Mouse (Mus musculus) 3134 (cell line): Measurements from ENCODE around the gene I0C0044D17Rik.
"Not testable (repeated sequence)": the region's sequence is repeated elsewhere in the genome, so short reads cannot be mapped to it uniquely, and the experiment has no call there.

Experiments used
- DNase-seq: peaks from one replicate; pipeline ENCODE4 v3.0.0-alpha.2; 2011; ENCODE audit warnings: low spot score; ENCODE audit not compliant: insufficient read length; ENCODE audit errors: extremely low read depth

Gene I0C0044D17Rik

DNA sequence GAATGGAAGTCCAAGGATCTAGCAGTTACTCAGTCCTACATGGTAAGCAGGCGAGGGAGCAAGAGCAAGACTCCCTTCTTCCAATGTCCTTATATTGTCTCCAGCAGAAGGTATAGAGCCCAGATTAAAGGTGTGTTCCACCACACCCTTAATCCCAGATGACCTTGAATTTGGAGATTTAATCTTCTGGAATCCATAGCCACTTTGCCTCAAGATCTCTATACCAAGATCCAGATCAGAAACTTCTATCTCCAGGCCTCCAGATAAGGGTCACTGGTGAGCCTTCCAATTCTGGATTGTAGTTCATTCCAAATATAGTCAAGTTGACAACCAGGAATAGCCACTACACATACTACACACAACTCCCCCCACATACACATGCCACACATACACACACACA is at the start of gene I0C0044D17Rik:
I0C0044D17Rik (minus strand) TSS at position 101 of the 400 bp plus-strand sequence.
- DNase-seq = not testable (repeated sequence)

GRCm38 (mm10) chr4:98865386-98866237 is 42.0 kb upstream of the I0C0044D17Rik start:
- DNase-seq = no peak

DNA sequence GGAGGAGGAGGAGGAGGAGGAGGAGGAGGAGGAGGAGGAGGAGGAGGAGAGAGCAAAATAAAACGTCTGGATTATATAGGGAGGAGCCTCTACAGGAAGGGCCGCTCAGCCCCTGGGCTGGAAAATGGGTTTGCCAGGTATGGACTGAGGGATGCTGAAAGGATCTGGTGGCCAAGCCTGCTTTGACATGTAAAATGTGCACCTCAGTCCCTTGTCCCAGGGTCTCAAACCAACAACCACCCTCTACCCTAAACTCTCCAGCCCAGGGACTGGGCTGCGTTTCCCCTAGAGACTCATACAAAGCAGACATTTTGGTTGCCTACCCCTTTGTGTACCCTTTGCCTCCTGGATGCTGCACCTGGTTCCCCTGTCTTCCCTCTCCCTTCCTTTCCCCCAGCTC is 40.9 kb upstream of the I0C0044D17Rik start:
- DNase-seq = no peak

GRCm38 (mm10) chr4:98864094-98864493 is 40.5 kb upstream of the I0C0044D17Rik start:
- DNase-seq = no peak

DNA sequence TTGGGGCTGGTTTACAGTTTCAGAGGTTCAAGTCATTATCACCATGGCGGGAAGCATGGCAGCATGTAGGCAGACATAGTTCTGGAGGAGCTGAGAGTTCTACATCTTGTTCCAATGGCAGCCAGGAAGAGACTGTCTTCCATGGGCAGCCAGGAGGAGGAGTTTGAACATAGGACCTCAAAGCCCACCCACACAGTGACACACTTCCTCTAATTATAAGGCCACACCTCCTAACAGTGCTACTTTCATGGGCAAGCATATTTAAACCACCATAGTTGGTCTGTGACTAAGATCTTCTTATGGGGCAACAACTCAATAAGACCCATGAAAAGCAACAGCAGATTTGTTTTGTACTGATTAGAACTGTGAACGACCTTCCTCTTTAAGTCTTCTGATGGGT is 39.8 kb upstream of the I0C0044D17Rik start:
- no peak for DNase-seq

DNA sequence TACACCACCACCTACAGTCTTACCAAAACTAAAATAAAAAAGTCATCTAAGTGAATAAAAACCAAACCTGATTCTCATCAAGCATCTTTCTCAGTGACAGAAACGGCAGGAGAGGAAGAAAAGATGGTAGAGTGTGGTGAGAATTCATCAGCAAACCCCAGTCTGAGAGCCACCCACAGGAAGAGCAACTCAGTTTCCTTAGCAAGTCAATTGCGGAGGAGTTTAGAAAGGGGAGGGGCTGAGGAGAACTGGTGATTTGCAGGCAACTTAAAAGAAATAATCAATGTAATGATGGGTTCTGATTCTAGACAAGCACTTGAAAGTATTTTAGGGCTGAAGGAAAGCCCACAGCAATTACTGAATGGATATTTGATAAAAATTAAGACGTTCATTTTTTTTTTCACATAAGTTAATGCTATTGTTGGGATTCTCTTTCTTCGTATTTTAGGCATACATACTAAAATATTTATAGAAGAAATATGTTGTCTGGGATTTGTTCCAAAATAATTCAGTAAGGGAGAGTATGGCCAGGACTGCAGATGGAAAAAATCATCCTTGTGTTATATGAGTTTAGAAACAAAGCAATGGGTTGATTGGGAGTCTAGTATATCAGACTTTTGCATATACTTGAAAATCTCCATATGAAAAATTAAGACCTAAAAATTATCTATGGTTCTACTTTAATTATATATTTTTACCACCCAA is 34.7 kb upstream of the I0C0044D17Rik start:
- DNase-seq = no peak

- DNase-seq = no peak
These were observed 33.5 kb upstream of the I0C0044D17Rik start for GRCm38 (mm10) chr4:98857037-98857648.

- DNase-seq = no peak
These were observed 30.3 kb upstream of the I0C0044D17Rik start for GRCm38 (mm10) chr4:98853926-98854325.

GRCm38 (mm10) chr4:98850485-98850884 is 26.8 kb upstream of the I0C0044D17Rik start:
- DNase-seq = not testable (repeated sequence)

DNA sequence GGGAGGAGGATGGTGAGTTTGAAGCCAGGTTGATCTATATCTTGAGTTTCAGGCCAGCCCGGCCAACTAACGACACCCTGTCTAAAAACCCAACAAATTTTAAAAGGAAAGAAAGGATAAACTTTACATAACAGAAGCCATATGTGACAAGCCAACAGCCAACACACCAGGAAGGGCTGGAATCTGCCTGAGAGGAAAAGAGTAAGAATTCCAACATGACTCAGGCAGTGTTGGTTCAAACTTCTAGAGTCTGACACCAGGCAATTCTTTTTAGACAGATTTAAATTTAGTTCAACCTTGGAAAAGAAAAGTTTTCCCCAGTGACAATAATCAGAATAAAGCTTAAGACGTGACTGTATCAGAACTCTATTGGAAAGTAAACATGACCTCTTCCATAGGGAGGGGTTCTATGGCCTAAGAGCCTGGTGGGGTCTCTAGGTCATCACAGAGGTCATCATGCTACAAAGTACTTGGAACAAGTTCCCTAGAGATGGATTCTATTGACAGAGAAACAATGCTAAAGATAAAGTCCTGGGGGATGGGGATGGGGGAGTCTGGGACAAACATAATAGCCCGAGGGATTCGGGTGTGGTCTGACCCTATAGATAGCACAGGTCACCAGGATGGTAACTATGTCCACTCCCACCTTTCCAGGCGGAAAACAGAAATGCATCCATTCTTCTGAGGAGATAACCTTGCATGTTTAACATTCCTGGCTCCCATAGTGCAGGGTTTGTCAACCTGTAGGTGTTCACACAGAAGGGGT is 23.7 kb upstream of the I0C0044D17Rik start:
- DNase-seq = no peak

DNA sequence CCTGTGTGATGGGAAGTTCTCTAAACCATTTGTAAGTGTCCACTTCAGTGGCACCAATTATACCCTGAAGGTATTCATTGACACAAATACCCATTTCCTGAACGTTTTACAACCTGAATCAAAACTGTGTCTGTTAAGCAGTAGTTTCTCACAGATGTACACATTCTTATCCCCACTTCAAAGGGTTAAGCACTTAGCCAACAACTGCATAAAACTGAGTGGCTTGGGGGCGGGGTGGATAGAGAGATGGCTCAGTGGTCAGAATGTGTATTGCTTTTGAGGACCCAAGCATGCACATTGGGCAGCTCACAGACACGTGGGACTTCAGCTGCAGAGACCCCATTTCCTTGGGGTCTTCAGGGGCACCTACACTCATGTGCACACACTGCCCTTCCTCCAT is 22.8 kb upstream of the I0C0044D17Rik start:
- DNase-seq = no peak

GRCm38 (mm10) chr4:98845687-98846125 is 22.1 kb upstream of the I0C0044D17Rik start:
- no peak for DNase-seq

GRCm38 (mm10) chr4:98845201-98845600 is 21.6 kb upstream of the I0C0044D17Rik start:
- DNase-seq = no peak

DNA sequence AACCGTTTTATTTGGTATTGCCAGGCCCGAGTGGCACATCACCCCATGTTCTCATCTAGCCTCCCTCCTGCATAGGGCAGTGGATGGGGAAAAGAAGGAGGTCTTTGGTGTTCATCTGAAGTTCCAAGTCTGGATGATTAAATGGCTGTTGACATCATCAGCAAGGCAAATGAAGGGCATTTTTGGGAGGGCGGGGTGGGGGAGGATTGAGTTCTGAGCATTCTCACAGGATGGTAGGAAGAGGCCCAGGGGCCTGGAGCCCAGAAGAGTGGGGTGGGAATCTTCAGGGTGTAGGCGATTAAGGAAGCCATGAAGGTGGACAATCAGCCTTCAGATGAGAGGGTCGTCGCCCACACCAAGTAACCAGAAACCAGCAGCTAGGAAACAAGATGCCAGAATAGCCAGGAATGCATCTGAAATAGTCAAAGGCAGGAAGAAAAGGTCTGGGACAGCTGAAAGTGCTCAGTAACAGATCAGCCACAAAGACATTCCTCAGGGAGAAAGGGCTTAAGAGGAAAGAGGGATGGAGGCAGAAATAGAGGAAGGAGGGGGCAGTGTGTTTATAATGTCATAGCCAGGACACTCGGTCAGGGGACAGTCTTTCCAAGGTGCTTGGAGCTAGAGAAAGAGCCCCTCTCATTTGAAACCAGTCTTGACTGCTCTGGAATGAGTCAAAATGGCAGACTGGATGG is 20.4 kb upstream of the I0C0044D17Rik start:
- no peak for DNase-seq

GRCm38 (mm10) chr4:98841251-98841650 is 17.6 kb upstream of the I0C0044D17Rik start:
- DNase-seq = not testable (repeated sequence)

- no peak for DNase-seq
These were observed 16.9 kb upstream of the I0C0044D17Rik start for GRCm38 (mm10) chr4:98840526-98840925.

DNA sequence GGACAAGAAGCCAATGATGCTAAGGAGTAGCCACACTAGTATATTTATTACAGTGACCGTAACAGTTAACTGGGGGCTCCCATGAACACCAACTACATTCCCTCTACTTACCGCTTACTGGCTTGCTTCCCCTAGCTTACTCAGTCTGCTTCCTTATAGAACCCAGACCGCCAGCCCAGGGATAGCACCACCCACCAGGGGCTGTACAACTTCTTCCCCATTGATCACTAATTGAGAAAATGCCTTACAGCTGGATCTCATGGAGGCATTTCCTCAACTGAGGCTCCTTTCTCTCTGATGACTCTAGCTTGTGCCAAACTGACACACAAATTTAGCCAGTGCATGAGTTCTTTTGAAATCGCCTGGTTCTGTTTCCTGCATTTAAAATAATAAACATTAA is 15.3 kb upstream of the I0C0044D17Rik start:
- DNase-seq = no peak

DNA sequence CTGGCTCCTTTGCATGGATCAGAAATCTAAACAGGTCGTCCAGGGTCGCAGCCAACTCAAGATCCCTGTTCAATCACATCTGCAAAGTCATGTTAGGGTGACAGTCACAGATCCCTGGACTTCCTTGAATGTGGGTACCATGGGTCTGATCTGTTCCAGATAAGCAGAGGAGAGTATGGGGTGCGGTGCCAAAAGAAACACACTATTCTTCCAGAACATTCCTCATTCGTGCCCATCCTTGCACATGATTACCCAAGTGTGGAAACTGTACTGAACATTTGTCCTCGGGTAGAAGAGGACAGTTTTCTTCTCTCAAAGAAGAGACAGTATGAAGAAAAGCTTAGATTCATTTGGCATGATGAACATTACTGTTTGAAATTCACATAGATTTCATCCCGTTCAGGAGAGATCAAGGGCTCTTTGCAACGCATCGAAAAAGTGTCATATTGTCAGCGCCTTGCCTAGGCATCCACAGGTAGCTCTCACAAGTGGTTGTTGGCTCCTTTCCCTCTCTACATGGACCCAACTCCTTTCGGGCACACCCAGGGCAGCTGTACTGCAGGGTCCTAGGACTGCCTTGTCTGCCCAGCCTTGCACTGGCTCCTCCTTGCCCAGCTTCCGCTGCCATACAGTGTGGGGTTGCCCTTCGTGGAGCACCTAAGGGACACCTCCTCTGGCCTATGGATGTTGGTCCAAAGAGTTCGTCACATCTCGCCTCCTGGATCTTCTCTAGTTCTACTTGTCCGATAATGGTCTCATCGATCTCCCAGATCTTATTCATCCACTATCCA is 14.3 kb upstream of the I0C0044D17Rik start:
- DNase-seq = no peak

- peak; percentile 61 for DNase-seq
These were observed 12.9 kb upstream of the I0C0044D17Rik start for GRCm38 (mm10) chr4:98836519-98836918.
